8 mouse cellular contexts compared by ENCODE assay signal in the genomic region with DNA sequence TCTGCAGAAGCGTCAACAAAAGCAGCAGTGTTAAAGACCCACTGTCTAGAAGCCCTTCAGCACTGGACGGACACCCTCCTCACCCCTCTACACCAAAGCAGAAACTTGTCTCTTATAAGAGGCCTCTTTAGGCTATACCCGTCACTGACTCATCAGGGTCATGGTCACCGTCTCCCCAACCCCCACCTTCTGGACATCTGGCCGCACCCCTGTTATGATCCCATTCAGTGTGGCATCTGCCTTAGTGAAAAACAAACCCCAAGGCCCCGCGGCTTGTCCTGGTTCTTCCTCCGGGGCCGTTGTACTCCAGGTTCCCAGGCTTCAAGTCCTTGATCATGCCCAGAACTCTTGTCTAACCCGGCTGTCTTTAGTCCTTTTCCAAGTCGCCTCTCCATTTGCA. TPM values are rescaled to one million over a fixed set of nuclear protein-coding genes. Genes with fewer than 3 reads are reported as not detected.
DNase-seq lines count a peak whose midpoint lies in the region; ATAC-seq lines count a peak whose summit lies in the region.

No protein-coding gene starts in this region.

- peaks cover 13% of the 10 kb centered on the region for H3K36me3 ChIP-seq in megakaryocyte, embryonic 14.5 days (replicated peaks; ENCODE audit: low read length)
- H3K36me3 ChIP-seq in limb, embryonic 12.5 days = peaks cover 11% of the 10 kb centered on the region; the same call in 1 of the 2 replicates
- no peaks in the 10 kb centered on the region for H3K36me3 ChIP-seq in stomach, embryonic 14.5 days (ENCODE audit: control insufficient read depth, insufficient read depth, low read length)

- H3K4me1 ChIP-seq in megakaryocyte, embryonic 14.5 days = peaks cover 79% of the 10 kb centered on the region
- H3K4me1 ChIP-seq in limb, embryonic 12.5 days (replicated peaks) = peaks cover 36% of the 10 kb centered on the region
- H3K4me1 ChIP-seq in stomach, embryonic 14.5 days (ENCODE audit: control insufficient read depth, insufficient read depth, low read length) = peaks cover 12% of the 10 kb centered on the region; the same call in 1 of the 2 replicates

- H3K9ac ChIP-seq in limb, embryonic 12.5 days (replicated peaks) = peak overlapping the region; percentile 93; the same call in 1 of the 2 replicates
- no peak overlapping the region; the same call in 1 of the 2 replicates for H3K9ac ChIP-seq in stomach, embryonic 14.5 days (replicated peaks; ENCODE audit: low read depth, low read length)

- H3K27ac ChIP-seq in limb, embryonic 12.5 days = 0 out of 2 replicates have a peak overlapping the region, but pooled peaks have one; percentile 29
- peak overlapping the region; percentile 55; the same call in 1 of the 2 replicates for H3K27ac ChIP-seq in stomach, embryonic 14.5 days (ENCODE audit: low read length)

- 45% methylated on average over 11 of the region's 11 CpGs for WGBS in limb, embryonic 12.5 days
- WGBS in stomach, embryonic 14.5 days = 31% methylated on average over 11 of the region's 11 CpGs

- peak overlapping the region; percentile 89 for H3K4me2 ChIP-seq in limb, embryonic 12.5 days
- H3K4me2 ChIP-seq in stomach, embryonic 14.5 days (replicated peaks; ENCODE audit: low read depth, low read length) = peak overlapping the region; percentile 87

- ATAC-seq in megakaryocyte, adult 5-6 weeks (ENCODE audit: poor library complexity, severe bottlenecking) = no peak
- no peak; the same call in 1 of the 2 replicates for ATAC-seq in limb, embryonic 12.5 days (ENCODE audit: insufficient number of reproducible peaks, insufficient read depth, low FRiP score, low TSS enrichment, low read depth)
- ATAC-seq in stomach, embryonic 14.5 days (ENCODE audit: insufficient number of reproducible peaks, insufficient read depth, low FRiP score, low read depth) = no peak

- H3K27me3 ChIP-seq in megakaryocyte, embryonic 14.5 days (replicated peaks) = no peaks in the 10 kb centered on the region
- H3K27me3 ChIP-seq in limb, embryonic 12.5 days = no peaks in the 10 kb centered on the region
- no peaks in the 10 kb centered on the region for H3K27me3 ChIP-seq in stomach, embryonic 14.5 days (ENCODE audit: control insufficient read depth, insufficient read depth, low read length)

- peak overlapping the region; percentile 96 for H3K4me3 ChIP-seq in megakaryocyte, embryonic 14.5 days (replicated peaks)
- H3K4me3 ChIP-seq in limb, embryonic 12.5 days (replicated peaks) = peak overlapping the region; percentile 94
- H3K4me3 ChIP-seq in stomach, embryonic 14.5 days (ENCODE audit: low read depth, low read length) = peak overlapping the region; percentile 84

- DNase-seq in adrenal gland, adult 8-10 months = peak; percentile 49
- DNase-seq in adrenal gland, adult (ENCODE audit: inconsistent age in 2 of 2, low spot score in 1 of 2) = no peak
- DNase-seq in layer of hippocampus, postnatal 36 days = no peak
- no peak for DNase-seq in spleen, postnatal 36 days (ENCODE audit: low spot score in 2 of 2)

- H3K9me3 ChIP-seq in megakaryocyte, embryonic 14.5 days = no peaks in the 10 kb centered on the region
- H3K9me3 ChIP-seq in limb, embryonic 12.5 days = no peaks in the 10 kb centered on the region
- H3K9me3 ChIP-seq in stomach, embryonic 14.5 days (ENCODE audit: control insufficient read depth, low read depth, low read length) = no peaks in the 10 kb centered on the region

RNA-seq across cellular contexts. Expression of a gene that starts 0.6 kb away (rescaled TPM):
- total RNA-seq in adrenal gland, adult 8-10 months (2022) = 10 to 100 TPM; 71.4 to 99.2 (median 87.3) TPM
- 3.2 and 7.6 TPM in 2 replicates for polyA plus RNA-seq in megakaryocyte, embryonic 14.5 days (2012; ENCODE audit: insufficient read depth, low replicate concordance)
- 27.4 and 32.4 TPM in 2 replicates for total RNA-seq in megakaryocyte, adult 5-6 weeks (2015)
- total RNA-seq in megakaryocyte, adult 5-6 weeks (2017) = 37.8 and 44.9 TPM in 2 replicates
- polyA plus RNA-seq in limb, embryonic 12.5 days (2016; fragmentation: Nextera tagmentation; extraction: Ambion mirVana) = 38.6 and 44.5 TPM in 2 replicates
- polyA plus RNA-seq in stomach, embryonic 14.5 days (2014; fragmentation: Nextera tagmentation; extraction: Ambion mirVana) = 36.5 and 37.6 TPM in 2 replicates
- 100 to 1,000 TPM; 146 to 152 TPM for total RNA-seq in layer of hippocampus, postnatal 36 days (2021)

RNA-seq across cellular contexts. Expression of a gene that starts 52.0 kb away (rescaled TPM):
- total RNA-seq in adrenal gland, adult 8-10 months (2022) = 1 to 10 TPM; 3.5 to 4.9 (median 4.4) TPM
- polyA plus RNA-seq in megakaryocyte, embryonic 14.5 days (2012; ENCODE audit: insufficient read depth, low replicate concordance) = not detected in 2 replicates
- total RNA-seq in megakaryocyte, adult 5-6 weeks (2015) = not detected in 2 replicates
- 0.11 and 0.28 TPM in 2 replicates for total RNA-seq in megakaryocyte, adult 5-6 weeks (2017)
- 37.0 and 37.5 TPM in 2 replicates for polyA plus RNA-seq in limb, embryonic 12.5 days (2016; fragmentation: Nextera tagmentation; extraction: Ambion mirVana)
- 10.4 and 10.5 TPM in 2 replicates for polyA plus RNA-seq in stomach, embryonic 14.5 days (2014; fragmentation: Nextera tagmentation; extraction: Ambion mirVana)
- 1 to 10 TPM; 3.8 to 3.9 TPM for total RNA-seq in layer of hippocampus, postnatal 36 days (2021)

RNA-seq across cellular contexts. Expression of a gene that starts 55.7 kb away (rescaled TPM):
- 1 to 10 TPM in 1 of 4 experiments, under 1 TPM in 3; 0.67 to 1.1 (median 0.82) TPM for total RNA-seq in adrenal gland, adult 8-10 months (2022)
- polyA plus RNA-seq in megakaryocyte, embryonic 14.5 days (2012; ENCODE audit: insufficient read depth, low replicate concordance) = not detected in 2 replicates
- total RNA-seq in megakaryocyte, adult 5-6 weeks (2015) = 0.13 and 0.27 TPM in 2 replicates
- not detected in 2 replicates for total RNA-seq in megakaryocyte, adult 5-6 weeks (2017)
- polyA plus RNA-seq in limb, embryonic 12.5 days (2016; fragmentation: Nextera tagmentation; extraction: Ambion mirVana) = 0.10 and 0.11 TPM in 2 replicates
- polyA plus RNA-seq in stomach, embryonic 14.5 days (2014; fragmentation: Nextera tagmentation; extraction: Ambion mirVana) = 0.43 and 0.54 TPM in 2 replicates
- 1 to 10 TPM; 1.2 to 1.6 TPM for total RNA-seq in layer of hippocampus, postnatal 36 days (2021)
